Mouse (Mus musculus) c-Kit-negative CD71-positive TER-119-positive erythroid progenitor cells, embryonic 14.5 days (primary cell): ENCODE measurements around the gene Wdr66.
"Not testable (repeated sequence)": the region's sequence is repeated elsewhere in the genome, so short reads cannot be mapped to it uniquely, and the experiment has no call there.

Experiments used
- DNase-seq: peaks from one replicate; pipeline ENCODE4 v3.0.0-alpha.2; 2013; ENCODE audit warnings: low read depth, low spot score

Wdr66 gene

DNA sequence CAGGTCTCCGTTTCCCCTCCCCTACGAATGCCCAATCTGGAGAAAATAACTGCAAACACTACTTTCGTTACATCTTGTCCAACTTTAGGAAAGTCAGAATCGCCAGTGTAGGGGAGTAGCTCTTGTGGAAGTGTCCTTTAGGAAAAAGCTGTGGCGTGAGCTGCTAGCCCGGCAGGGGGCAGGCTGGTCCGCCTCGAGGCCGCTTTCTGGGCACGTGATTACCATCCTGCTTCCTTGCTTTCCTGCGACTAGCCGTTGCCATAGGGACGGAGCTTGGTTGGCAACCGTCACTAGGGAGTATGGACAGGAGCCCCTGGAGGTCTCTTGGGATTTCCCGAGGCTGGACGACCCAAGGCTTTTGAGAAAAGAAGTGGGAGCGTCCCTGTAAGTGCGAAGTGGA is at the start of gene Wdr66:
Gene Wdr66, plus strand, starts transcription at position 269 of the 400 bp plus-strand sequence.
- DNase-seq, result no peak

DNA sequence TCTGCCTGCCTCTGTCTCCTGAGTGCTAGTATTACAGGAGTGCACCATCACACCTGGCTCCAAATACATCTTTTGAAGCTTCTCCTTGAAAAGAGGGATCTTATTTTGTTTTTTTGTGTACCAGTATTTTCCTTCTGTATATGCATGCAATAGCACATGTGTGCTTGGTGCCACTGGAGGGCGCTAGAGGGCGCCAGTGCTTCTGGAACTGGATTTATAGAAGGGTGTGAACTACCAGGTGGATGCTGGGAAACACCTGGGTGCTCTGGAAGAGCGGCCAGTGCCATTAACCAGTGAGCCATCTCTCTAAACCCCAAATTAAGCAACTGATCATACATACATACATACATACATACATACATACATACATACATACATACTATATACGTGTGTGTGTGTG is 49.1 kb upstream of the Wdr66 start:
- not testable (repeated sequence) for DNase-seq

DNA sequence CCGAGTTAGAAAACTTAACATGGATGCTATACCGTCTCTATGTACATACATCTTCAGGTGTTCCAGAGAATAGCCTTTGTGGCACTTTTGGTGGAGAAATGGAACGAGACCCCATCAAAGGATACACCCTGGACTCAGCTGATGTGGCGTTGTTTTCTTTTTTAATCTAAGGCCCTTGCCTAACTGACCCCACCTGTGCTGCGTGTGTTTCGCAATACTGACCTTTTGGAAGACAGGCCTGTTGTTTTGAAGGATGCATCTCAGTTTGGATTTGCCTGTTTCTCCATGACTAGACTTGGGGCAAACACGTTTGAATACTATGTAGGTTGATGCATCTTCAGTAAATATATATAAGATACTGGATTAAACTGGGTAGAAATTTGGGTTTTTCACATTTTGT is 48.3 kb upstream of the Wdr66 start:
- DNase-seq, result not testable (repeated sequence)

DNA sequence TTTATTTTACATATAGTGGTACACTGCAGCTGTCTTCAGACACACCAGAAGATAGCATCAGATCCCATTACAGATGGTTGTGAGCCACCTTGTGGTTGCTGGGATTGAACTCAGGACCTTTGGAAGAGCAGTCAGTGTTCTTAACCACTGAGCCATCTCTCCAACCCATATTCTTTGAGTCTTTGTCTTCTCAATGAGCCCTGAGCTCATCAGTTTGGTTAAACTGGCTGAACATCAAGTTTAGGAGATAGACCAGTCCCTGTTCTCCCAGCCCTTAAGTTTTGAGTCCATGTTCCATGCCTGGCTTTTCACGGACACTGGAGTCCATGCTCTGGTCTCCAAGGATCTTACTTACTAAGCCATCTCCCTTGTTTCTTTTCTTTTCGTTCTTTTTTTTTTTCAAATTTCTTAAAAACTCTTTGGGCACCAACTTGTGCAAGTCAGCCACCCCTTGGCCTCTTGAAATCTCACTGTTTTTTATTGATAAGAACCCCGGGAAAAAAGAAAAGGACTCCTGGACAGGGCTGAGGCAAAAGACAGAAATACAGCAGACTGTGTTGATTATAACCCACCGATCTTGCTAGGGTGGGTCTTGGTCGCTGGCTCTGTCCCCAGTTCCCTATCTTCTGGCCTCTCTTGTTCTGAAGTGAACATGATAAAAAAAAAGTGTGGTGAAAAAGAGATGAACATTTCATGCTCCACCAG is 29.4 kb upstream of the Wdr66 start:
- not testable (repeated sequence) for DNase-seq

DNA sequence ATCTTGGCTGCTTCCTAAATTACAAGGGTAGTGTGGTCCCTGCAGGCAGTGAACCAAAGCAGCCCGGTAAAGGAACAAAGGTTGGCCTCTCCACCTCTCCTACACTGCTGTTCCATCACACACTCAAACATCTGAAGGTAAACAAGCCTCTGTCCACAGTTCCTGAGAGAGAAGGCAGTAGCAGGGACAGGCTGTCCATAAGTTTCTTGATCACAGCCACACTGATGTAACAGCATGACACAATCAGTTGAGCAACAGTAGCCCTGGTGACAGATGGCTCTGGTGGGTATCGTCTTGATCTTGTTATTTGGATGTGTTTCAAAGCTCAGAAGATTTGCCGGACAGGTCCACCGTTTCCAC is 28.9 kb upstream of the Wdr66 start:
- no peak for DNase-seq

DNA sequence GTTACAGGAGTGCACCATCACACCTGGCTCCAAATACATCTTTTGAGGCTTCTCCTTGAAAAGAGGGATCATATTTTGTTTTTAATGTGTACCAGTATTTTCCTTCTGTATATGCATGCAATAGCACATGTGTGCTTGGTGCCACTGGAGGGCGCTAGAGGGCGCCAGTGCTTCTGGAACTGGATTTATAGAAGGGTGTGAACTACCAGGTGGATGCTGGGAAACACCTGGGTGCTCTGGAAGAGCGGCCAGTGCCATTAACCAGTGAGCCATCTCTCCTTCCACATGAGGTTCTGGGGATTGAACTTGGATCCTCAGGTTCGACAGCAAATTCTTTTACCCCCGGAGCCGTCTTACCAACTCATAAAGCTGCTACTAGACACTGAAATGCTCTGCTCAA is 28.0 kb upstream of the Wdr66 start:
- DNase-seq, result not testable (repeated sequence)

DNA sequence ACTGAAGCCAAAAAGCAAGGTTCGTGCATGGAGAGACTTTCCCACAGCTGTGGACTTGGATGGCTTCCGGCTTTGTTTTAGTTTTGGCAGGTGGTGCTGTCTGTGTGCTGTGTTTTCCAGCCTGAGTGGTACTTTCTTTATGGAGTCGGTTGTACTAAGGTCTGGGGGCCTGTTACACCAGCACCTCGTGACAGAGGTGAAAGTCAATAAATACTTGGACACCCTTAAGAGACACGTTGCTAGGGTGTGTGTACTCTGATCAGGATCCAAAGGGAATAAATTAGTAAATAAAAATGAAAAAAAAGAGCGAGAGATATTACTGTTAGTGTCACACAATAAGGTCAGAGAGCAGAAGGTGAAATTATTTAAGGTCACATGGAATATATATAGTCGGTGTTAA is 25.1 kb upstream of the Wdr66 start:
- no peak for DNase-seq

DNA sequence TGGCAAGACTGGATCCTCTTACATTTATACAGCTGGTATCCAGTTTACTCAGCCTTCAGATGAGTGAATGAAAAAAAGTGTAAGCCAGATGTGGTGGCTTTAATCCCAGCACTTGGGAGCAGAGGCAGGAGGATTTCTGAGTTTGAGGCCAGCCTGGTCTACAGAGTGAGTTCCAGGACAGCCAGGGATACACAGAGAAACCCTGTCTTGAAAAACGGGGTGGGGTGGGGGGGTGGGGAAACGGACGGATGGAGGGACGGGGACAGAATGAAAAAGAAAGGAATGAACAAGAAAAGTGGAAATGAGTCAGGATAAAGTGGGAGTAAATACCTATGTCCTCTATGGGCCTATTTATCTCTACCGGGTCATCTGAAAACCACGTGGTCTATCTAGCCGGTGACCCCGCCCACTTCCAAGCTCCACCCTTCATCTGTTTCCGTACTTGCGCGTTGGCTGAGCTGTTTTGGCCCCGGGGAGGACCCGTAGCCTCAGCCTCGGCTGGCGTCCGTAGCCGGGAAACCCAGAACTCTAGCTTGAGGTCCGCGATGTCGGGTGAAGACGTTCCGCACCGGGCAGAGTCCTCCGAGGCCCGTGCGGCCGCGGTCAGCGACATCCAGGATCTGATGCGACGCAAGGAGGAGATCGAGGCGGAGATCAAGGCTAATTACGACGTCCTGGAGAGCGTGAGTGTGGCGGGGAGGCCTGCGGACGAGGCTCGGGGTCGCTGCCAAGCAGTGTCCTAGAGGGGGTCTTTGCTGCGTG is 24.0 kb upstream of the Wdr66 start:
- peak; percentile 98 for DNase-seq

DNA sequence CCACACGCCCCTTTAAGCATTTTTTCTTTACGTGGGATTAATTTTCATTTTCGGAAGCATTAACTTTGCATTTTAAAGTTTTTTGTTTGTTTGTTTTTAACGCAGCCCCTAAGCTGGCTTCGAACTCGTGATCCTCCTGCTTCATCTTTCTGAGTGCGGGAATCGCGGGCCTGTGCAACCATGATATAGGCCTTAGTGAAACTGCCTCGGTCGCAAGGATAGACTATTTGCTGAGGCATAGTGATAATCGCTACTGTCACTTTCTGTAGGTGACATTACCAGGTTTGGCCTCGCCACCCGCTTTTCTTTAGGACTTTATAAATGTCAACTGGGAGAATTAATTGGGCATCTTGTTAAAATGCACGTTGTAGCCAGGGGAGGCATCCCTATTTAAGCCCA is 23.4 kb upstream of the Wdr66 start:
- peak; percentile 31 for DNase-seq

DNA sequence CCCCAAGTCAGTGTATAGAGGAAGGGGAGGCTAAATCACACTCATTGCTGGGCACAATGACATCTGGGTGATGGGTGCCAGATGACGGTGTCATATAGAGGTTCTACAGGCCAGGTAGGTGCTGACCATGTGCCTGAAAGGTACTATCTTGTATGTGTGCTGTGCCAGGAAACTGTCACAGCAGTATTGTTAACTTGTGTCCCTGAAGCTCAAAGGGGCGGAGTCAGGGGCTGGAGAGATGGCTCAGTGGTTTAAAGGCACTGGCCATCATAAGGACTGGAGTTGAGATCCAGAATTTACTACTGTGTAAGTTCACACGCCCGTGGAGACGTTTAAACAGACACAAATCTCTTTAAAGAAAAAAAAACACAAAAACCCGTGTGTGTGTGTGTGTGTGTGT is 22.6 kb upstream of the Wdr66 start:
- DNase-seq, result no peak

DNA sequence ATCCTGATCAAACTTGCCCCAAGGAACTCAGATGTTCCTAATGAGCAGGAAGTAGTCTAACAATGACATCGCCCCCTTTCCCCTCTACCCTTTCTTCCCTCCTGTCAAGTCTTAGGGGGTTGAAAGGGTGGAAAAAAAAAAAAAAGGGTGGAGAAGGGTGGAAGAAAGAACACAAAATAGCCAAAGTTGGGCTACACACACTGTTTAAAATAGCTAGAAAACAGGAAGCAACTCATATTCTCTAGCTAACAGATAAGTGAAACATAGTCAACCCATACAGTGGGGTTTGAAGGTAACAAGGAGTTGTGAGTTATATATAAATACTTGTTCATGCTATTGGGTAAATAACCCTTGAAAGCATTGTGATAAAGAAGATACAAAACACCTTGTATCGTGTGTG is 19.7 kb upstream of the Wdr66 start:
- no peak for DNase-seq

DNA sequence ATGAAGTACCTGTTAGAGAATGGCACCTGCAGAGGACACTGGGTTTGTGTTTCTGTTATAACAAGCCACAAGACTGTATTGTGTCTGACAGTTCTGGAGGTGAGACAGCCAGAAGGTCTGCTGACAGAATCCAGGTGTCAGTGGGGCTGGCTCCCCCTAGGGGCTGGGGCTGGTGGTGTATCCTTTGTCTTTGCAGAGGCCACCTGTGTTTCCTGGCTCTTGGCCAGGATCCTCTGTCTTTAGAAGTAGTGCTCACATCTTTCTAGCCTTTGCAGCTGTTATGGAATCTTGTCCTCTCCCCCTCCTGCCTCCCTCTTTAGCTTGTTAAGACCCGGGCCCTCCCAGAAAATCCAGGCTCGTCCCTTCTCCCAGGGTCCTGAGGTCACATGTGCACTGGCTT is 16.2 kb upstream of the Wdr66 start:
- DNase-seq, result no peak

DNA sequence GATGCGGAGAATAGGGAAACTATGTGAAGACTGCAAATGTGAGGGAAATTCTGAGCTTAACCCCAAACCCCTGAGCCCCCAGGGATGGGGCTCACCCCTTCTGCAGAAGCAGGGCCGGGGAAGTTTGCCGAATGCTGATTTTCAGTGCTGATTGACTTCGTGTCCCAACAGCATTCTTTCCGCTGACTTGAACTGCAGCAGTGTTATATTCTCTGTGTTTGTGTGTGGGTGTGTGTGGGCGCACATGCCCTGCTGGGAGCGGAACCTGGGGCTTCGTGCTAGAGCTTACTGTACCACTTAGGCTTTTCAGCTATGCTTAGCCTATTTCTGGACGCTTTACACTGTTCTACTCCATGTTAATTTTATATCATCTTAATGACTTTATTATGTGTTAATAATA is 15.5 kb upstream of the Wdr66 start:
- no peak for DNase-seq

DNA sequence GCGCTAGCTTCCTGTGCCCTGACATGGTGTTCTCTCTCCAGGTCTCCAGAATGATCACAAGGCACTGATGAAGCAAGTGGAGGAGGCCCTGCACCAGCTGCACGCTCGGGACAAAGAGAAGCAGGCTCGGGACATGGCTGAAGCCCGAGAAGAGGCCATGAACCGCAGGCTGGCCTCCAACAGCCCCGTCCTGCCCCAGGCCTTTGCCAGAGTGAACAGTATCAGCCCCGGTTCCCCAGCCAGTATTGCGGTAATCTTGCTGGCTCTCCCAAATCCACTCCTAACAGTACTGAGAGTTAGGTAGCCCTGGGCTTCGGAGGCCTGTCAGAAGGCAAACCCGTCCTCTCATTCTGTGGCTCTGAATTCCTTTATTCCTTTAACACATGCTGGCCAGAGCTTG is 12.4 kb upstream of the Wdr66 start:
- no peak for DNase-seq

DNA sequence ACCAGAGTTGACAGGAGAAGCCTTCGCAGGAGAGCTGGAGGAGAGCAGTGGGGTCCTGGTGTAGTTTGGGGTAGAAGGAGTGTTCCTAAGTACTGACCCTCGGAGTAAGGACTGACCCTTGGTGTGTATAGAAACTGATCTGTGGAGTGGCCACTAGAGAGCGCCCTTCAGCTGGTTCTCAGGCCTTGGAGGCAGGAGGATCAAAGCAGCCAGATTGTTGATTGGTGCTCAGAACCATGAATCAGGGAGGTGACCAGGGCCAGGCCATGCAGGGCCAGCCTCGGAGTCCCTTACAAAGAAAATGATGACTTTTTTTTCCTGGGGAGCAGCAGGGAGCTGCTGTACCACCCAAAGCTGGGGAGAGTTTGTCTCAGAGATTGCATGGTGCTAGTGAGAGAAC is 6.4 kb upstream of the Wdr66 start:
- no peak for DNase-seq

DNA sequence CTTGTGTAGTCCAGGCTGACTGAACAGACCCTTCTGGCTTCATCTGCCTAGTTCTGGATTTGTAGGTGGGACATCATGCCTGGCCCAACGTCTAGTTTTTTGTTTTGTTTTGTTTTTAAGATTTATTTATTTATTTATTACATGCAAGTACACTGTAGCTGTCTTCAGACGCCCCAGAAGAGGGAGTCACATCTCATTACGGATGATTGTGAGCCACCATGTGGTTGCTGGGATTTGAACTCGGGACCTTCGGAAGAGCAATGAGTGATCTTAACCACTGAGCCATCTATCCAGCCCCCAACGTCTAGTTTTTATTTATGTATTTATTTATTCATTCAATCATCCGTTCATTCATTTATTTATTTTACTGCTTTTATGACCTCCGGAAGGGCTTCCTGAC is 512 bp upstream of the Wdr66 start:
- no peak for DNase-seq

DNA sequence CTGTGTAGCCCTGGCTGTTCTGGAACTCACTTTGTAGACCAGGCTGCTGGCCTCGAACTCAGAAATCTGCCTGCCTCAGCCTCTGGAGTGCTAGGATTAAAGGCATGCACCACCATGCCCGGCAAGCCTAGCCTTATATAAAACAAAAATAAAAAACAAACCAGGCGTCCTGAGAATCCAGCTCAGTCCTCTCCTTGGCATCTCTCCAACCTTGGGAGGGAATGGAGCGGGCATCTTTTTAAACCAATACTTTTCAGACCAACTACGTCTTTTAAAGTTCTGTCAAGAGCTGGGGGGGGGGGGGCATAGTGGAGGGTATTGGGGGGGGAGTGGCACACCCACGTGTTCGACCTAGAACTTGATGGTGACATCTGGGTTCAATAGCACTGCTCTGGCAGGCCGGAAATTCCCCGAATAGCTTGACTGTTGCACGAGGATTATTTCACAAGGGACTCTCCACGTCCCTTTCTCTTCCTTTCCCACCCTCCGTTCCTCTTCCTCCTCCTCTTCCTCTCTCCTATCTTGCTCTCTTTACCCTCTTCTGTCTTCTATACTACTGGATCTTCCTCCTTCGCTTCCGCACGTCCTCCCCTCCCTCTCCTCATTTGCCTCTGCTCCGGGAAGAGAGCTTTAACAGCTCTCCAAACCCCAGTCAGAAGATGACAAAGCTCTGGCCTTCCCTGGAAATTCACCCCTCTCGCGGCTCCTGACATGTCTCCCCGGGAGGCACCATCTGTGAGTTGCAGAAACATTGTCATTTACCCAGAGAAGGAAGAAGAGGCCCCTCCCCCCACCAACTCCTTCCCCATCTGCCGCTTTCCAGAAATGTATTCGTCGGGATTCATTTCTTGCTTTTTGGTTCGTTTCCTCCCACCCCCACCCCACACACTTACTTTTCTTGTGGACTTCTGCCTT is 5.2 kb downstream of the Wdr66 start:
- DNase-seq, result no peak

DNA sequence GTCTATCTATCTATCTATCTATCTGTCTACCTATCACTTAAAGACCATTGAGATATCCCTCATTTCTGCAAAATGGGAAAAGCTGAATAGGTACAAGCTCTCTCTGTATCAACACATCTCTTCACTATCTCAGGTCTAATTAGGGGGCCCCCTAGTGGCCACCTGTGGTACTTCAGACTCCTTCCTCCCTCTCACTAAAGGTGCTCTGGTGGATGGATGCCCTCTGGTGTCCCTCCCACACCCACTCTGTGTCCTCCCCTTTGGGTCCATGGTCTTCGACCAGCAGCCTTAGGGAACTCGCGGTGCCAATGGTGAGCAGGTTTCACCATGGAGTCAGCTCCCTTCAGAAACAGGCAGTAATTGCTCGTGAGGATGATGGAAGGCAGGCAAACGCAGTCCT is 7.1 kb downstream of the Wdr66 start:
- peak; percentile 63 for DNase-seq

DNA sequence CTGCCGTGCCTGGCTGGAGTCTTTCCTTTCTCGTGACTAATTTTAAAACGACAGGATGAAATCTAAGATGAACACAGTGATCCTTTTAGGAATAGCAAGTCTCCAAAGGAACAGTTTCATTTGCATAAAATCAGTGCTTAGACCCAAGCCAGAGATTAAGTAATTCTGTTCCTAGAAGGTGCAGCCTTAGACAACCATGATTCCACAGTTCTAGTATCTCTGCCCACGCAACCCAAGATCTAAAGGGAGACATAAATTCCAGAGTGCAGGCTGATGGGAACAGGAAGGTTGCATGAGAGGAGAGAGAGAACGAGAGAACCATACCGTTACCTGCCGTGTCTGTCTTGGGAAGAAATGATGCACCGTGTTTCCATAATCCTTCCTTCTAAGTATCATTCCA is 8.8 kb downstream of the Wdr66 start:
- DNase-seq, result no peak

DNA sequence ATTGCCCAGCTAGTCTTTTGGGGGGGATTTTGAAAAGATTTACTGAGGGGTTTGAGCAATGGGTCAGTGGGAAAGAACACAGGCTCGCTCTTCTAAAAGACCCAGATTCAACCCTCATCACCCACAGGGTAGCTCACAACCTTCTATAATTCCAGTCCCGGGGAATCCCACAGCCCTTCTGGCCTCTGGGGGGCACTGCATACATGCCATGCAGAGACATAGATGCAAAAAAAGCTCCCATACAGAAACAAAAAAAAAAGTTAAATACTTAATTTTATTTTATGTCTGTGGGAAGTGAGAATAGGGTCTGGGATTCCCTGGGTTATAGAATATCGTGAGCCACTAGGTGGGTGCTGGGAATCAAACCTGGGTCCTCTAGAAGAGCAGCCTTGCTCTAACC is 15.0 kb downstream of the Wdr66 start:
- DNase-seq, result no peak

DNA sequence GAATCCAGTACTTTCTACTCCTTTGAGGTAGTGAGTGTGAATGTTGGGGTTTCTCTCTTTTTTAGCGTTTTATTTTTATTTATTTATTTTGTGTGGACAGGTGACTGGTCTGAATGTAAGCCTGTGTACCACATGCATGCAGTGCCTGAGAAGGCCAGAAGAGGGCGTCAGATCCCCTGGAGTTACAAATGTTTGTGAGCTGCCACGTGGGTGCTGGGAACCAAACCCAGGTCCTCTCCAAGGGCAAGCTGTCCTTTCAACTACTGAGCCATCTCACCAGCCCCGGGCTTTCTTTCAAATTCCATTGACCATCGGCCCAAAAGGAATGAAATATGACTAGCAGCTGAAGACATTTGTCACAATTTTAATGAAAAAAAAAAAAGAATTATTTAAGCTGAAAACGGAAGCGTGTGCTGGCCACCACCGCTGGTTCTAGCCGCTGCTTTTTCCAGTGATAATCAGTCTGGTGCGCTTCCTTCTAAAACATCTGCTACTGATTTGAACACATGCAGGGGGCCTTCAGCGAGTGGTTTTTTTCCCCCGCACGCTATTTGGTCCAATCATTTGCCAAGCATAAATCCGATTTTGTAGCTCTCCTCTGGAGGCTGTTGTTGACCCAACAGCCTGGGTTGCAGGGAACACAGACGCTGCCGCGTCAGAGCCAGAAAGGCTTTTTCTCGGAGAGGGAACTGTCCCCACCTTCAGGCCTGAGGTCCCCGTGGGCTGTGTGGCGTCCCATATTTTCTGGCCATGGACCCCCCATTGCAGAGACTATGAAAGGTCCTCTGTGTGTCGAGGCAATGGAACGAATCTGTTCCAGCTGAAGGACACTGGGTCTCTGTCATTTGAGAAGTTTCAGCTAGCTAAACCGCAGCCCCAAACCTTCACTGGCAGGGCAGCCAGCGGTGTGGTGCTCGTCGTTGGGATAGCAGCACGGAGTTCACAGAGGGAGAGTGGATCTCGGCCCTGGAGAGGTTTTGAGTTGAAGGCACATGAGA is 16.9 kb downstream of the Wdr66 start:
- no peak for DNase-seq
